Mouse (Mus musculus) E14TG2a.4 (cell line): ENCODE measurements around the gene Swt1.

ENCODE experiments used
- CTCF ChIP-seq: conservative IDR thresholded peaks from 2 replicates; pipeline ENCODE4 v1.5.1; 2014; ENCODE audit warnings: low read length
- NANOG ChIP-seq: IDR thresholded peaks from 2 replicates; pipeline ENCODE4 v1.6.1; 2014; ENCODE audit warnings: borderline replicate concordance, low read length, mixed read lengths
- POU5F1 ChIP-seq: IDR thresholded peaks from 2 replicates; pipeline ENCODE4 v1.6.1; 2014; ENCODE audit warnings: low read length, borderline replicate concordance

- no peak for TF ChIP-seq CTCF
- no peak for TF ChIP-seq NANOG
- TF ChIP-seq POU5F1: no peak
These were observed 28.8 kb upstream of the Swt1 start for GRCm38 (mm10) chr1:151457087-151457486.
